Mouse (Mus musculus) embryonic fibroblast, embryonic 13.5 days (primary cell): ENCODE measurements around the gene Gm9918.

Experiments used
- CTCF ChIP-seq: IDR thresholded peaks from 2 replicates; pipeline ENCODE4 v1.5.1; 2011; ENCODE audit warnings: mild to moderate bottlenecking, control low read depth, low read length, moderate library complexity, borderline replicate concordance; ENCODE audit not compliant: insufficient read depth
- POLR2A ChIP-seq: IDR thresholded peaks from 2 replicates; pipeline ENCODE4 v1.6.1; 2011; ENCODE audit warnings: low read depth, mild to moderate bottlenecking, control low read depth, low read length, moderate library complexity

- no peak for TF ChIP-seq CTCF
- no peak for TF ChIP-seq POLR2A
Measured at GRCm38 (mm10) chr15:102249967-102250366, 20.4 kb upstream of the Gm9918 start.
